Mouse (Mus musculus) heart, adult 2 months (tissue): ENCODE measurements at regions not wholly inside any gene's neighbourhood (a gene's known extent, or its start where the extent isn't known, plus 50 kb on each side); places are given as distances from the start of the nearest gene placed in this dataset.

Experiments used
- DNase-seq, 2 experiments: peaks; one replicate each; pipeline ENCODE4 v3.0.0; 2021
- H3K27ac ChIP-seq: fragments of 200-600 bp; 2 replicates; pipeline ENCODE4 v1.8.1; 2022
- H3K27me3 ChIP-seq: fragments of 200-500 bp; 2 replicates; pipeline ENCODE4 v1.6.1; 2012; ENCODE audit warnings: mild to moderate bottlenecking, low read length, inconsistent platforms, mixed read lengths; ENCODE audit not compliant: control insufficient read depth, insufficient read depth
- H3K36me3 ChIP-seq: fragments of 200-500 bp; 2 replicates; pipeline ENCODE4 v1.6.1; 2012; ENCODE audit warnings: low read length, inconsistent platforms; ENCODE audit not compliant: control insufficient read depth, insufficient read depth
- H3K4me1 ChIP-seq: fragments of 200-500 bp; 2 replicates; pipeline ENCODE4 v1.6.1; 2011; ENCODE audit warnings: low read length; ENCODE audit not compliant: control insufficient read depth, insufficient read depth
- H3K4me3 ChIP-seq: fragments of 200-600 bp; 2 replicates; pipeline ENCODE4 v1.8.1; 2022
- H3K79me2 ChIP-seq: fragments of 200-500 bp; replicated peaks from 2 replicates; pipeline ENCODE4 v1.6.1; 2012; ENCODE audit warnings: mild to moderate bottlenecking, inconsistent platforms, low read length, moderate library complexity, mixed read lengths; ENCODE audit not compliant: control insufficient read depth, insufficient read depth
- H3K9ac ChIP-seq: fragments of 200-500 bp; 2 replicates; pipeline ENCODE4 v1.6.1; 2012; ENCODE audit warnings: low read depth, mild to moderate bottlenecking, control low read depth, inconsistent platforms, low read length, mixed read lengths
- CTCF ChIP-seq: fragments of 200-600 bp; IDR thresholded peaks from 2 replicates; pipeline ENCODE4 v1.8.1; 2022; ENCODE audit warnings: antibody characterized with exemption, mild to moderate bottlenecking, moderate library complexity
- EP300 ChIP-seq: fragments of 200-500 bp; IDR thresholded peaks from 2 replicates; pipeline ENCODE4 v1.6.1; 2011; ENCODE audit warnings: low read depth, low read length, control low read depth; ENCODE audit not compliant: insufficient read depth
- POLR2A ChIP-seq: fragments of 200-500 bp; IDR thresholded peaks from 2 replicates; pipeline ENCODE4 v1.6.1; 2011; ENCODE audit warnings: mild to moderate bottlenecking, low read depth, low read length, control low read depth; ENCODE audit not compliant: insufficient read depth
- WGBS: fragments of 180-500 bp; shearing (Covaris S2); methylation state at CpG from one replicate; pipeline ENCODE4 v1.1.7; 2018; 5-methylcytosine and 5-hydroxymethylcytosine counted together
- intact Hi-C: fragments of 180-260 bp; cut with DNase I; formaldehyde crosslinking; loops from one replicate; pipeline ENCODE4 v1.15.1; 2025

- peak; percentile 18 for DNase-seq
- intact Hi-C loops = no loop called here
- no peak overlapping the region for H3K4me3 ChIP-seq
- H3K27ac ChIP-seq = no peak overlapping the region
- no peaks in the 10 kb centered on the region for H3K27me3 ChIP-seq
- no peak overlapping the region for H3K9ac ChIP-seq
- TF ChIP-seq CTCF (no peak), EP300 (no peak), POLR2A (no peak)
- WGBS = 61% methylated on average over 5 of the region's 5 CpGs
- no peaks in the 10 kb centered on the region for H3K36me3 ChIP-seq
- H3K79me2 ChIP-seq = no peaks in the 10 kb centered on the region
- H3K4me1 ChIP-seq = no peaks in the 10 kb centered on the region
These were observed 275.1 kb upstream of the Col8a1 start for GRCm38 (mm10) chr16:58029674-58030073.

- H3K36me3 ChIP-seq = no peaks in the 10 kb centered on the region
- no peak for TF ChIP-seq EP300
- TF ChIP-seq POLR2A = no peak
- TF ChIP-seq CTCF = no peak
- H3K4me1 ChIP-seq = no peaks in the 10 kb centered on the region
- no peaks in the 10 kb centered on the region for H3K79me2 ChIP-seq
- intact Hi-C loops = no loop called here
- no peaks in the 10 kb centered on the region for H3K27me3 ChIP-seq
- H3K9ac ChIP-seq = no peak overlapping the region
- no peak for DNase-seq
- no peak overlapping the region for H3K4me3 ChIP-seq
- 57% methylated on average over 3 of the region's 3 CpGs for WGBS
- no peak overlapping the region for H3K27ac ChIP-seq
These were observed 314.2 kb upstream of the Col8a1 start for GRCm38 (mm10) chr16:58068654-58069271.

GRCm38 (mm10) chr16:58072441-58072840 lies 317.9 kb upstream of the Col8a1 start:
- Histone ChIP-seq H3K79me2 (no peaks in the 10 kb centered on the region), H3K27ac (no peak overlapping the region), H3K36me3 (no peaks in the 10 kb centered on the region), H3K4me1 (no peaks in the 10 kb centered on the region), H3K4me3 (no peak overlapping the region), H3K27me3 (no peaks in the 10 kb centered on the region), H3K9ac (no peak overlapping the region)
- TF ChIP-seq EP300 (no peak), CTCF (no peak), POLR2A (no peak)
- DNase-seq = no peak
- intact Hi-C loops = no loop called here
- 79% methylated on average over 3 of the region's 3 CpGs for WGBS

- H3K27me3 ChIP-seq = no peaks in the 10 kb centered on the region
- TF ChIP-seq POLR2A (no peak), EP300 (no peak), CTCF (no peak)
- intact Hi-C loops = no loop called here
- WGBS = 88% methylated on average over 4 of the region's 4 CpGs
- no peaks in the 10 kb centered on the region for H3K79me2 ChIP-seq
- no peak overlapping the region for H3K4me3 ChIP-seq
- no peaks in the 10 kb centered on the region for H3K36me3 ChIP-seq
- no peaks in the 10 kb centered on the region for H3K4me1 ChIP-seq
- H3K27ac ChIP-seq = no peak overlapping the region
- no peak for DNase-seq
- no peak overlapping the region for H3K9ac ChIP-seq
These were observed 307.9 kb upstream of the Dcbld2 start for GRCm38 (mm10) chr16:58100351-58100750.

- intact Hi-C loops = no loop called here
- Histone ChIP-seq H3K27me3 (no peaks in the 10 kb centered on the region), H3K27ac (no peak overlapping the region), H3K9ac (no peak overlapping the region), H3K4me3 (no peak overlapping the region), H3K36me3 (no peaks in the 10 kb centered on the region), H3K79me2 (no peaks in the 10 kb centered on the region), H3K4me1 (no peaks in the 10 kb centered on the region)
- 71% methylated on average over 1 of the region's 1 CpGs for WGBS
- no peak for DNase-seq
- TF ChIP-seq POLR2A (no peak), CTCF (no peak), EP300 (no peak)
These were observed 297.8 kb upstream of the Dcbld2 start for GRCm38 (mm10) chr16:58110452-58110851.

GRCm38 (mm10) chr16:58126086-58126485 lies 282.2 kb upstream of the Dcbld2 start:
- H3K79me2 ChIP-seq = no peaks in the 10 kb centered on the region
- H3K9ac ChIP-seq = no peak overlapping the region
- H3K36me3 ChIP-seq = no peaks in the 10 kb centered on the region
- intact Hi-C loops = no loop called here
- DNase-seq = no peak
- H3K4me3 ChIP-seq = no peak overlapping the region
- WGBS = 69% methylated on average over 1 of the region's 1 CpGs
- TF ChIP-seq POLR2A = no peak
- no peak for TF ChIP-seq CTCF
- TF ChIP-seq EP300 = no peak
- H3K4me1 ChIP-seq = no peaks in the 10 kb centered on the region
- H3K27me3 ChIP-seq = no peaks in the 10 kb centered on the region
- no peak overlapping the region for H3K27ac ChIP-seq
